Mouse (Mus musculus): ENCODE measurements around the gene Fbln1.

DNA sequence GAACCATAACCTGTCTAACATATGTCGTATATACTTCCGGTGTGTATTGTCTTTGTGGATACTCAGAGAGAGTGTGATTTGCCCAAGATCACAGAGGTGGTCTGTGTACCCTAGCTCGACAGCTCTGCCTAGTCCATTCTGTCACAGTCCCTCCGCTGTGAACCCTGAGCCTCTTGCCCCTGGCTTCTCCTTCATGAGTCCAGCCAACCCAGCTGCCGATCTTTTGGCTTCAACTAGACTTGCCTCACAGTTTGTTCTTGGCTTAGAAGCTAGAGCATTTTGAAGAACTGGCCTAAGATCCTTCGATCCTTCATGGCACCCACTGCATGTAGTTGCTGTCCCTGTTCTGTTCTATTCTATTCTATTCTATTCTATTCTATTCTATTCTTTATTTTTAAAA is 46.7 kb downstream of the Fbln1 start:
- TF ChIP-seq POLR2A (IDR thresholded peaks at IDR 0.05; ENCODE audit: control insufficient read depth, low read depth, low read length): no peak
- TF ChIP-seq CTCF (IDR thresholded peaks at IDR 0.05; ENCODE audit: control insufficient read depth, insufficient read depth, insufficient replicate concordance, low read depth, low read length): no peak

Data from testis, adult 2 months (tissue).